In the genomic region with DNA sequence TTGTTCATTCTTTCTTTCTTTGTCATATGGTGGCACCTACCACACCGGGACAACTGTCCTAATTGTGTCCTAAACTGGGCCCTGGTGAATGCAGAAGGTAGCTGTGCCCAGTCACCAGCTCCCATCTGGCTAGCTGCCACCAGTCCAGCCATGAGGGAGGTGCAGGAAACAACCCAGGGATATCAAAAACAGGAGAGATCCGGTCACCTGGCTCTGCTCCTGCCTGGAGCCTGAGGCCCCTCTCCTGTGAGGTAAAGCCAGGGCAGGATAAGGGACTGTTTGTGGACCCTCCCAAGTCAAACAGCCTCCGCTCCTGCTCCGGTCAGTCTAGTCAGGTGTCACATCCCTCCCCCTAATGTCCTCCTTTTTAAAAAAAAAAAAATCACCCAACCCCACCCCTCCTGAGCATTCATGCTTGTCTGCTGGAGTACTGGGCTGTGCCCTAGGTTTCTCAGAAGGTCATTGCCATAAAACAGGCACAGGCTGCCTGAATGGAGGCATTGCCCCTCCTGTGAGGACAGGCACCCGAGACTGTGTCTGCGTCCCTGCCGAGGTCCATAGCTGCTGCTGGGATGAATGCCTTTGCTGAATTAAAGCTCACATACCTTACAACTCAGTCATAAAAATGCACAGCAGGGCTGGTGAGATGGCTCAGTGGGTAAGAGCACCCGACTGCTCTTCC, we compare ENCODE assay signal across 12 mouse cellular contexts. TPM values are rescaled to one million over a fixed set of nuclear protein-coding genes. Genes with fewer than 3 reads are reported as not detected.
A peak's percentile ranks its signal among the peaks of the same experiment; 100 is the strongest.
DNase-seq lines count a peak whose midpoint lies in the region; ATAC-seq and TF ChIP-seq lines count a peak whose summit lies in the region.
"Had no signal": no experiment of that assay in that cellular context is flagged by ENCODE, and none has a peak within 500 bp of the region (broad histone marks: within the 10 kb centered on the region; RNA-seq: fewer than 3 reads in every experiment).

No protein-coding gene starts in this region.

- intact Hi-C loops in heart, postnatal 25 days (cut with DNase I): no loop called here

- H3K4me1 ChIP-seq in cerebellum, adult 2 months (ENCODE audit: control insufficient read depth, insufficient read depth, low read length): peaks cover 29% of the 10 kb centered on the region
- H3K4me1 ChIP-seq in intestine, embryonic 15.5 days (replicated peaks): no peaks in the 10 kb centered on the region

- H3K27me3 ChIP-seq in cerebellum, adult 2 months (ENCODE audit: control insufficient read depth, insufficient read depth, low read length): no peaks in the 10 kb centered on the region
- H3K27me3 ChIP-seq in intestine, embryonic 15.5 days (replicated peaks): no peaks in the 10 kb centered on the region

- peak; percentile 39; the same call in 1 of the 2 replicates for ATAC-seq in intestine, embryonic 15.5 days
- ATAC-seq in granulocyte monocyte progenitor cell, adult 5-6 weeks (replicated peaks; ENCODE audit: poor library complexity, severe bottlenecking): no peak
- ATAC-seq: forebrain, embryonic 14.5 days had no signal

- 37% methylated on average over 8 of the region's 8 CpGs for WGBS in cerebellum, adult 2 months
- WGBS in intestine, embryonic 15.5 days: 52% methylated on average over 8 of the region's 8 CpGs

- no peak overlapping the region for H3K4me2 ChIP-seq in intestine, embryonic 15.5 days (replicated peaks)

- peak overlapping the region; percentile 71 for H3K27ac ChIP-seq in cerebellum, adult 2 months (ENCODE audit: insufficient read depth, low read length)
- H3K27ac ChIP-seq in intestine, embryonic 15.5 days: no peak overlapping the region

- no peaks in the 10 kb centered on the region for H3K9me3 ChIP-seq in intestine, embryonic 15.5 days

- DNase-seq in heart, adult 18-20 months: peak; percentile 65 to 69
- DNase-seq in heart, postnatal 25 days (ENCODE audit: low spot score): no peak
- DNase-seq in cerebellum, adult 2 months: peak; percentile 83 to 86
- peak; percentile 86 to 89 for DNase-seq in kidney, postnatal 36 days
- no peak for DNase-seq in layer of hippocampus, adult 18-20 months (ENCODE audit: low spot score in 2 of 2)
- no peak for DNase-seq in right cerebral cortex, postnatal 10 days (ENCODE audit: low spot score in 2 of 2)
- DNase-seq: embryo, embryonic 11 days; layer of hippocampus, adult 9-11 months; right cerebral cortex, postnatal 25 days had no signal

- TF ChIP-seq CTCF in cerebellum, adult 2 months (IDR thresholded peaks at IDR 0.05; ENCODE audit: borderline replicate concordance, insufficient read depth, low read depth, low read length): no peak

- H3K4me3 ChIP-seq in cerebellum, adult 2 months (replicated peaks; ENCODE audit: insufficient read depth, low read depth, low read length): no peak overlapping the region
- no peak overlapping the region for H3K4me3 ChIP-seq in intestine, embryonic 15.5 days (replicated peaks)

- H3K36me3 ChIP-seq in intestine, embryonic 15.5 days: no peaks in the 10 kb centered on the region

- H3K9ac ChIP-seq in intestine, embryonic 15.5 days: no peak overlapping the region

- no peak for TF ChIP-seq POLR2A in cerebellum, adult 2 months (IDR thresholded peaks at IDR 0.05; ENCODE audit: borderline replicate concordance, insufficient read depth, low read length)

RNA-seq across cellular contexts. Expression of a gene that starts 24.6 kb away (rescaled TPM):
- total RNA-seq in heart, adult 18-20 months (2021): 100 to 1,000 TPM; 183 to 211 TPM
- total RNA-seq in heart, postnatal 25 days (2021): 100 to 1,000 TPM; 192 to 217 TPM
- polyA plus RNA-seq in cerebellum, adult 2 months (2012; rRNA removed): 95.4 and 102 TPM in 2 replicates
- polyA plus RNA-seq in intestine, embryonic 15.5 days (2015; fragmentation: Nextera tagmentation; extraction: Ambion mirVana): 3.3 and 4.7 TPM in 2 replicates
- total RNA-seq in layer of hippocampus, adult 18-20 months (2021): 10 to 100 TPM; 92.6 to 94.2 TPM
- total RNA-seq in granulocyte monocyte progenitor cell, adult 5-6 weeks (2014; fragmentation: Nextera tagmentation): 8.5 TPM in 1 of 2 replicates, not detected in the other
- 0.56 and 0.82 TPM in 2 replicates for total RNA-seq in granulocyte monocyte progenitor cell, adult 5-6 weeks (2017)

Comparison
In these comparisons a context has a peak if more than half of its experiments do, and no peak if none do; other contexts are left out.
1. DNase-seq: peak in heart, adult 18-20 months (2 of 2), cerebellum, adult 2 months (2 of 2) and kidney, postnatal 36 days (2 of 2); none in heart, postnatal 25 days (single experiment), layer of hippocampus, adult 18-20 months (0 of 2) and right cerebral cortex, postnatal 10 days (0 of 2).
2. RNA of a gene that starts 24.6 kb away (total RNA-seq): 192 to 217 TPM in heart, postnatal 25 days, 183 to 211 TPM in heart, adult 18-20 months and 92.6 to 94.2 TPM in layer of hippocampus, adult 18-20 months; 0.56 to 8.5 TPM in granulocyte monocyte progenitor cell, adult 5-6 weeks; every median in the first group is over 4 times any median in the second.